Mouse (Mus musculus): ENCODE data around the gene Brsk2. TPM values are rescaled to one million over a fixed set of nuclear protein-coding genes. Genes with fewer than 3 reads are reported as not detected.

Gene Brsk2
- polyA plus RNA-seq, 1 experiment from 2014 or later: 0.49 TPM

GRCm38 (mm10) chr7:141988314-141988806, 38.8 kb downstream of the Brsk2 start:
- no peaks in the 10 kb centered on the region for H3K27me3 ChIP-seq (ENCODE audit: control insufficient read depth, insufficient read depth, low read length)
- no peaks in the 10 kb centered on the region for H3K4me1 ChIP-seq (ENCODE audit: control insufficient read depth, insufficient read depth, low read length)
- 86% methylated on average over 7 of the region's 7 CpGs for WGBS
- no peaks in the 10 kb centered on the region for H3K9me3 ChIP-seq (ENCODE audit: control insufficient read depth, low read length)
- no peak overlapping the region for H3K4me2 ChIP-seq (ENCODE audit: low read depth, severe bottlenecking)
- no peaks in the 10 kb centered on the region for H3K36me3 ChIP-seq (ENCODE audit: control insufficient read depth, insufficient read depth, low read length)
- no peak overlapping the region for H3K4me3 ChIP-seq (ENCODE audit: low read depth, low read length)
- no peak overlapping the region for H3K27ac ChIP-seq (replicated peaks; ENCODE audit: low read depth, low read length)
- no peak for ATAC-seq (ENCODE audit: insufficient number of reproducible peaks, low FRiP score, low TSS enrichment, low read depth)
- no peak for DNase-seq (ENCODE audit: low spot score)
- H3K9ac ChIP-seq (ENCODE audit: low read length): no peak overlapping the region

GRCm38 (mm10) chr7:141991183-141991582, 41.6 kb downstream of the Brsk2 start:
- no peak for ATAC-seq (ENCODE audit: insufficient number of reproducible peaks, low FRiP score, low TSS enrichment, low read depth)
- Histone ChIP-seq H3K27ac (replicated peaks; ENCODE audit: low read depth, low read length) (no peak overlapping the region), H3K9ac (ENCODE audit: low read length) (no peak overlapping the region), H3K27me3 (ENCODE audit: control insufficient read depth, insufficient read depth, low read length) (no peaks in the 10 kb centered on the region), H3K4me2 (ENCODE audit: low read depth, severe bottlenecking) (no peak overlapping the region), H3K36me3 (ENCODE audit: control insufficient read depth, insufficient read depth, low read length) (no peaks in the 10 kb centered on the region), H3K4me3 (ENCODE audit: low read depth, low read length) (no peak overlapping the region), H3K9me3 (ENCODE audit: control insufficient read depth, low read length) (no peaks in the 10 kb centered on the region), H3K4me1 (ENCODE audit: control insufficient read depth, insufficient read depth, low read length) (no peaks in the 10 kb centered on the region)
- DNase-seq (ENCODE audit: low spot score): no peak
- 79% methylated on average over 2 of the region's 2 CpGs for WGBS

- no peaks in the 10 kb centered on the region for H3K27me3 ChIP-seq (ENCODE audit: control insufficient read depth, insufficient read depth, low read length)
- H3K9ac ChIP-seq (ENCODE audit: low read length): no peak overlapping the region
- no peak for ATAC-seq (ENCODE audit: insufficient number of reproducible peaks, low FRiP score, low TSS enrichment, low read depth)
- 90% methylated on average over 4 of the region's 4 CpGs for WGBS
- no peaks in the 10 kb centered on the region for H3K4me1 ChIP-seq (ENCODE audit: control insufficient read depth, insufficient read depth, low read length)
- no peak overlapping the region for H3K4me3 ChIP-seq (ENCODE audit: low read depth, low read length)
- no peak overlapping the region for H3K4me2 ChIP-seq (ENCODE audit: low read depth, severe bottlenecking)
- no peaks in the 10 kb centered on the region for H3K36me3 ChIP-seq (ENCODE audit: control insufficient read depth, insufficient read depth, low read length)
- DNase-seq (ENCODE audit: low spot score): no peak
- H3K27ac ChIP-seq (replicated peaks; ENCODE audit: low read depth, low read length): no peak overlapping the region
- H3K9me3 ChIP-seq (ENCODE audit: control insufficient read depth, low read length): no peaks in the 10 kb centered on the region
Observed at GRCm38 (mm10) chr7:141994121-141994520, 44.6 kb downstream of the Brsk2 start.

GRCm38 (mm10) chr7:142000661-142001060, 51.1 kb downstream of the Brsk2 start:
- Histone ChIP-seq H3K36me3 (ENCODE audit: control insufficient read depth, insufficient read depth, low read length) (no peaks in the 10 kb centered on the region), H3K9me3 (ENCODE audit: control insufficient read depth, low read length) (no peaks in the 10 kb centered on the region), H3K4me2 (ENCODE audit: low read depth, severe bottlenecking) (no peak overlapping the region), H3K27me3 (ENCODE audit: control insufficient read depth, insufficient read depth, low read length) (no peaks in the 10 kb centered on the region), H3K27ac (replicated peaks; ENCODE audit: low read depth, low read length) (no peak overlapping the region), H3K4me1 (ENCODE audit: control insufficient read depth, insufficient read depth, low read length) (no peaks in the 10 kb centered on the region), H3K9ac (ENCODE audit: low read length) (no peak overlapping the region), H3K4me3 (ENCODE audit: low read depth, low read length) (no peak overlapping the region)
- WGBS: 91% methylated on average over 3 of the region's 3 CpGs
- DNase-seq (ENCODE audit: low spot score) (no peak), ATAC-seq (ENCODE audit: insufficient number of reproducible peaks, low FRiP score, low TSS enrichment, low read depth) (no peak)

GRCm38 (mm10) chr7:142001597-142002340, 52.2 kb downstream of the Brsk2 start:
- no peak overlapping the region for H3K4me3 ChIP-seq (ENCODE audit: low read depth, low read length)
- H3K4me1 ChIP-seq (ENCODE audit: control insufficient read depth, insufficient read depth, low read length): no peaks in the 10 kb centered on the region
- no peak overlapping the region for H3K27ac ChIP-seq (replicated peaks; ENCODE audit: low read depth, low read length)
- ATAC-seq (ENCODE audit: insufficient number of reproducible peaks, low FRiP score, low TSS enrichment, low read depth): no peak
- 87% methylated on average over 22 of the region's 22 CpGs for WGBS
- DNase-seq (ENCODE audit: low spot score): no peak
- H3K4me2 ChIP-seq (ENCODE audit: low read depth, severe bottlenecking): no peak overlapping the region
- H3K9me3 ChIP-seq (ENCODE audit: control insufficient read depth, low read length): no peaks in the 10 kb centered on the region
- no peaks in the 10 kb centered on the region for H3K27me3 ChIP-seq (ENCODE audit: control insufficient read depth, insufficient read depth, low read length)
- no peak overlapping the region for H3K9ac ChIP-seq (ENCODE audit: low read length)
- no peaks in the 10 kb centered on the region for H3K36me3 ChIP-seq (ENCODE audit: control insufficient read depth, insufficient read depth, low read length)

- Histone ChIP-seq H3K27ac (replicated peaks; ENCODE audit: low read depth, low read length) (no peak overlapping the region), H3K4me3 (ENCODE audit: low read depth, low read length) (no peak overlapping the region), H3K4me1 (ENCODE audit: control insufficient read depth, insufficient read depth, low read length) (no peaks in the 10 kb centered on the region), H3K9ac (ENCODE audit: low read length) (no peak overlapping the region), H3K9me3 (ENCODE audit: control insufficient read depth, low read length) (no peaks in the 10 kb centered on the region), H3K27me3 (ENCODE audit: control insufficient read depth, insufficient read depth, low read length) (no peaks in the 10 kb centered on the region), H3K36me3 (ENCODE audit: control insufficient read depth, insufficient read depth, low read length) (no peaks in the 10 kb centered on the region), H3K4me2 (ENCODE audit: low read depth, severe bottlenecking) (no peak overlapping the region)
- WGBS: 73% methylated on average over 1 of the region's 1 CpGs
- DNase-seq (ENCODE audit: low spot score): peak; percentile 41
- no peak for ATAC-seq (ENCODE audit: insufficient number of reproducible peaks, low FRiP score, low TSS enrichment, low read depth)
Observed at GRCm38 (mm10) chr7:142016562-142016961, 67.0 kb downstream of the Brsk2 start.

GRCm38 (mm10) chr7:142019699-142020098, 70.1 kb downstream of the Brsk2 start:
- Histone ChIP-seq H3K27me3 (ENCODE audit: control insufficient read depth, insufficient read depth, low read length) (no peaks in the 10 kb centered on the region), H3K36me3 (ENCODE audit: control insufficient read depth, insufficient read depth, low read length) (no peaks in the 10 kb centered on the region), H3K9me3 (ENCODE audit: control insufficient read depth, low read length) (no peaks in the 10 kb centered on the region), H3K4me1 (ENCODE audit: control insufficient read depth, insufficient read depth, low read length) (no peaks in the 10 kb centered on the region), H3K9ac (ENCODE audit: low read length) (no peak overlapping the region), H3K4me2 (ENCODE audit: low read depth, severe bottlenecking) (no peak overlapping the region), H3K4me3 (ENCODE audit: low read depth, low read length) (no peak overlapping the region), H3K27ac (replicated peaks; ENCODE audit: low read depth, low read length) (no peak overlapping the region)
- ATAC-seq (ENCODE audit: insufficient number of reproducible peaks, low FRiP score, low TSS enrichment, low read depth): no peak
- 53% methylated on average over 2 of the region's 2 CpGs for WGBS
- DNase-seq (ENCODE audit: low spot score): no peak

- no peaks in the 10 kb centered on the region for H3K4me1 ChIP-seq (ENCODE audit: control insufficient read depth, insufficient read depth, low read length)
- no peak for DNase-seq (ENCODE audit: low spot score)
- H3K36me3 ChIP-seq (ENCODE audit: control insufficient read depth, insufficient read depth, low read length): no peaks in the 10 kb centered on the region
- no peak overlapping the region for H3K4me2 ChIP-seq (ENCODE audit: low read depth, severe bottlenecking)
- 81% methylated on average over 3 of the region's 3 CpGs for WGBS
- no peak overlapping the region for H3K9ac ChIP-seq (ENCODE audit: low read length)
- ATAC-seq (ENCODE audit: insufficient number of reproducible peaks, low FRiP score, low TSS enrichment, low read depth): no peak
- H3K27ac ChIP-seq (replicated peaks; ENCODE audit: low read depth, low read length): no peak overlapping the region
- no peaks in the 10 kb centered on the region for H3K27me3 ChIP-seq (ENCODE audit: control insufficient read depth, insufficient read depth, low read length)
- no peak overlapping the region for H3K4me3 ChIP-seq (ENCODE audit: low read depth, low read length)
- no peaks in the 10 kb centered on the region for H3K9me3 ChIP-seq (ENCODE audit: control insufficient read depth, low read length)
Observed at GRCm38 (mm10) chr7:142020827-142021226, 71.3 kb downstream of the Brsk2 start.

GRCm38 (mm10) chr7:142025196-142025595, 75.6 kb downstream of the Brsk2 start:
- H3K36me3 ChIP-seq (ENCODE audit: control insufficient read depth, insufficient read depth, low read length): no peaks in the 10 kb centered on the region
- ATAC-seq (ENCODE audit: insufficient number of reproducible peaks, low FRiP score, low TSS enrichment, low read depth) (no peak), DNase-seq (ENCODE audit: low spot score) (no peak)
- H3K4me1 ChIP-seq (ENCODE audit: control insufficient read depth, insufficient read depth, low read length): no peaks in the 10 kb centered on the region
- H3K9ac ChIP-seq (ENCODE audit: low read length): no peak overlapping the region
- H3K9me3 ChIP-seq (ENCODE audit: control insufficient read depth, low read length): no peaks in the 10 kb centered on the region
- H3K4me2 ChIP-seq (ENCODE audit: low read depth, severe bottlenecking): no peak overlapping the region
- 83% methylated on average over 2 of the region's 2 CpGs for WGBS
- no peak overlapping the region for H3K4me3 ChIP-seq (ENCODE audit: low read depth, low read length)
- no peaks in the 10 kb centered on the region for H3K27me3 ChIP-seq (ENCODE audit: control insufficient read depth, insufficient read depth, low read length)
- H3K27ac ChIP-seq (replicated peaks; ENCODE audit: low read depth, low read length): no peak overlapping the region

All from limb, embryonic 11.5 days (tissue).